Mouse (Mus musculus) ES-E14 (cell line): ENCODE results near the gene Cped1. TPM values are rescaled to one million over a fixed set of nuclear protein-coding genes. Genes with fewer than 3 reads are reported as not detected.

ENCODE experiments used
- DNase-seq: peaks from one replicate; pipeline ENCODE4 v3.0.0-alpha.2; 2013; ENCODE audit warnings: low read depth, low spot score
- H3K27ac ChIP-seq: 2 replicates; pipeline ENCODE4 v1.5.1; 2012; ENCODE audit warnings: low read depth, mild to moderate bottlenecking, low read length, moderate library complexity, mixed read lengths; ENCODE audit not compliant: poor library complexity, insufficient read depth, severe bottlenecking
- H3K36me3 ChIP-seq: 2 replicates; pipeline ENCODE4 v1.6.1; 2012; ENCODE audit warnings: mild to moderate bottlenecking, low read length, moderate library complexity, mixed read lengths; ENCODE audit not compliant: control insufficient read depth, poor library complexity, insufficient read depth, severe bottlenecking
- H3K4me1 ChIP-seq, 2 experiments: fragments of 150-350 bp in 1 of 2; sonication (generic) in 1 of 2; 2 replicates each; pipeline ENCODE4 v1.6.1; 2012; ENCODE audit warnings: low read length in 2 of 2, mild to moderate bottlenecking in 1 of 2, mixed read lengths in 1 of 2; ENCODE audit not compliant: control insufficient read depth in 2 of 2, insufficient read depth in 2 of 2, poor library complexity in 1 of 2
- H3K4me3 ChIP-seq, 2 experiments: fragments of 150-350 bp in 1 of 2; sonication (generic) in 1 of 2; 2 replicates each; pipeline ENCODE4 v1.5.1; 2012; ENCODE audit warnings: low read length in 2 of 2, low read depth in 1 of 2, mild to moderate bottlenecking in 1 of 2, mixed read lengths in 1 of 2; ENCODE audit not compliant: insufficient read depth in 1 of 2, poor library complexity in 1 of 2, severe bottlenecking in 1 of 2
- H3K9ac ChIP-seq: 2 replicates; pipeline ENCODE4 v1.6.1; 2012; ENCODE audit warnings: low read depth, mild to moderate bottlenecking, low read length, mixed read lengths; ENCODE audit not compliant: poor library complexity, insufficient read depth, severe bottlenecking
- H3K9me3 ChIP-seq: fragments of 150-350 bp; sonication (generic); 2 replicates; pipeline ENCODE4 v1.6.1; 2012; ENCODE audit warnings: low read depth, mild to moderate bottlenecking, low read length; ENCODE audit not compliant: control insufficient read depth, insufficient read depth
- CHD2 ChIP-seq: IDR thresholded peaks from 2 replicates; pipeline ENCODE4 v1.6.1; 2014; ENCODE audit warnings: mild to moderate bottlenecking, low read depth, low read length, inconsistent platforms
- HCFC1 ChIP-seq: IDR thresholded peaks from 2 replicates; pipeline ENCODE4 v1.6.1; 2012; ENCODE audit warnings: low read length, inconsistent platforms, borderline replicate concordance; ENCODE audit not compliant: insufficient read depth
- MAFK ChIP-seq: IDR thresholded peaks from 2 replicates; pipeline ENCODE4 v1.6.1; 2014; ENCODE audit warnings: mild to moderate bottlenecking, low read depth, low read length, inconsistent platforms; ENCODE audit not compliant: insufficient read depth
- ZC3H11A ChIP-seq: IDR thresholded peaks from 2 replicates; pipeline ENCODE4 v1.6.1; 2012; ENCODE audit warnings: low read depth, mild to moderate bottlenecking, inconsistent platforms, low read length, borderline replicate concordance
- ZNF384 ChIP-seq: IDR thresholded peaks from 2 replicates; pipeline ENCODE4 v1.6.1; 2012; ENCODE audit warnings: low read depth, low read length, inconsistent platforms
- in situ Hi-C, 2 experiments: fragments of 600-800 bp; cut with MboI; formaldehyde crosslinking; loops; one replicate each; pipeline ENCODE4 v1.15.1; 2025; ENCODE audit warnings: low sequenced_read_pairs in 2 of 2, inconsistent platforms in 1 of 2; ENCODE audit not compliant: unreplicated experiment in 2 of 2
- total RNA-seq: library from RNA; depleted of rRNA; stranded (reverse); fragments of 300-350 nt; gene quantifications from 2 replicates; pipeline ENCODE4 v1.2.3, GENCODE M21; 2012

Gene Cped1
- total RNA-seq, 1 experiment, result 0.31 TPM

GRCm38 (mm10) chr6:21988296-21988695, 2.6 kb downstream of the Cped1 start:
- H3K4me3 ChIP-seq, result no peak overlapping the region
- no peaks in the 10 kb centered on the region for H3K9me3 ChIP-seq
- no peaks in the 10 kb centered on the region for H3K36me3 ChIP-seq
- TF ChIP-seq CHD2 (no peak), MAFK (no peak), ZC3H11A (no peak), HCFC1 (no peak), ZNF384 (no peak)
- in situ Hi-C loops, result no loop called here
- H3K4me1 ChIP-seq, result peaks cover 0 to 6% of the 10 kb centered on the region in 2 experiments; a peak in 2 of 4 replicates
- H3K9ac ChIP-seq, result no peak overlapping the region
- no peak for DNase-seq
- H3K27ac ChIP-seq, result no peak overlapping the region

- TF ChIP-seq HCFC1, result no peak
- no peak for TF ChIP-seq ZNF384
- H3K36me3 ChIP-seq, result no peaks in the 10 kb centered on the region
- no peak for DNase-seq
- H3K27ac ChIP-seq, result no peak overlapping the region
- H3K4me1 ChIP-seq, result peaks cover 0 to 6% of the 10 kb centered on the region in 2 experiments; a peak in 2 of 4 replicates
- no peak overlapping the region for H3K9ac ChIP-seq
- in situ Hi-C loops, result no loop called here
- no peak overlapping the region for H3K4me3 ChIP-seq
- no peaks in the 10 kb centered on the region for H3K9me3 ChIP-seq
Measured at GRCm38 (mm10) chr6:21989081-21989480, 3.4 kb downstream of the Cped1 start.

- H3K9me3 ChIP-seq, result no peaks in the 10 kb centered on the region
- no peak for TF ChIP-seq HCFC1
- no peak for TF ChIP-seq ZC3H11A
- no peak for TF ChIP-seq ZNF384
- no peak for TF ChIP-seq CHD2
- TF ChIP-seq MAFK, result no peak
- no peaks in the 10 kb centered on the region for H3K36me3 ChIP-seq
- no peak for DNase-seq
- peaks cover 0 to 3% of the 10 kb centered on the region in 2 experiments; a peak in 2 of 4 replicates for H3K4me1 ChIP-seq
- H3K9ac ChIP-seq, result no peak overlapping the region
- H3K4me3 ChIP-seq, result no peak overlapping the region
- H3K27ac ChIP-seq, result no peak overlapping the region
- in situ Hi-C loops, result no loop called here
Measured at GRCm38 (mm10) chr6:21990181-21991135, 4.7 kb downstream of the Cped1 start.

- H3K4me3 ChIP-seq, result no peak overlapping the region
- peaks cover 0 to 3% of the 10 kb centered on the region in 2 experiments; a peak in 2 of 4 replicates for H3K4me1 ChIP-seq
- no peak overlapping the region for H3K9ac ChIP-seq
- in situ Hi-C loops, result no loop called here
- DNase-seq, result no peak
- TF ChIP-seq CHD2, result no peak
- TF ChIP-seq MAFK, result no peak
- TF ChIP-seq ZC3H11A, result no peak
- TF ChIP-seq ZNF384, result no peak
- TF ChIP-seq HCFC1, result no peak
- no peak overlapping the region for H3K27ac ChIP-seq
- no peaks in the 10 kb centered on the region for H3K36me3 ChIP-seq
- no peaks in the 10 kb centered on the region for H3K9me3 ChIP-seq
Measured at GRCm38 (mm10) chr6:21991151-21991550, 5.4 kb downstream of the Cped1 start.
